Mouse (Mus musculus) fat pad, adult 2 months (tissue): ENCODE measurements around the gene Lce1g.
A peak's percentile ranks its signal among the peaks of the same experiment; 100 is the strongest.

Experiments used
- DNase-seq: peaks from one replicate; pipeline ENCODE4 v3.0.0-alpha.2; 2011; ENCODE audit warnings: low read depth, low spot score; ENCODE audit errors: extremely low read depth

Gene Lce1g

DNA sequence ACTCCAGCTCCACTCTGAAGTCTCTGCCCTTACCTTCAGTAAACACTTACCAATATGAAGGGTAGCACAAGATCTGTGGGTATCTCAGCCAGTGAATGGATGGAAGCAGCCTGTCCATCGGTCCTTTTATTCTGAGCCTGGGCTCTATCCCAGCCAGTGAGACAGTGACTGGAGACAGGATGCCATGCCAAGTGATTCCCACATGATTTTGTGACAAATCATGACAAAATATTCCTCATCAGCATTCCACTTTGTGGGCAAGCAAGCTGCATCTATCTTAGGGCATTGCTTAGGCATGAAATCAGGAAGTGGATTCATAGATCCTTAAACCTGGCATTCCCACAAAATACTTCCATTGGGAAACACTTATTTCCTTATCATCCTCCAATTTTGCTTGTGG, at the start of gene Lce1g:
Gene Lce1g, minus strand, starts transcription at position 101 of the 400 bp plus-strand sequence.
- no peak for DNase-seq

DNA sequence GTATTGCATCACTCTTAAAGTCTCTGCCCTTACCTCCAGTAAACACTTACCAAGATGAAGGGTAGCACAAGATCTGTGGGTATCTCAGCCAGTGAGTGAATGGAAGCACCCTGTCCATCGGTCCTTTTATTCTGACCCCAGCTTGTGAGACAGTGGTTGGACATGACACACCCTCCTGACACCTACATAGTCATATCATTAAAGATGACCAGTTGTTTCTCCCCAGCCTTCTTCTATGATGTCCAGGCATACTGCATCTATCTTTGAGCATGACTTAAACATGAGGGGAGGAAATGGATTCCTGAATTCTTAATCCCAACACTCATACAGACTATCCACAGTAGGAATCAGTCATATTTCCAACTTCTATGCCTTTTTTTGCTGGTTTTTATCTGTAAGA, 38.3 kb upstream of the Lce1g start, which contains the start of gene Lce1j:
Gene Lce1j, minus strand, starts transcription at position 101 of the 400 bp plus-strand sequence.
- no peak for DNase-seq

DNA sequence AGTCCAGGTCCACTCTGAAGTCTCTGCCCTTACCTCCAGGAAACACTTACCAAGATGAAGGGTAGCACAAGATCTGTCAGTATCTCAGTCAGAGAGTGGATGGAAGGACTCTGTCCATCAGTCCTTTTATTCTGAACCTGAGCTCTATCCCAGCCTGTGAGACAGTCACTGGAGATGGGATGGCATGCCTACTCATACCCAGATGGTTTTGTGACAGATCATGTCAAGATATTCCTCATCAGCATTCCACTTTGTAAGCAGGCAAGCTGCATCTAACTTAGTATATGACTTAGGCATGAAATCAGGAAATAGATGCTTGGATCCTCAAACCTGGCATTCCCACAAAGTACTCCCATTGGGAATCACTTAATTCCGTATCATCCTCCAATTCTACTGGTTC, 26.7 kb upstream of the Lce1g start, which contains the start of gene Lce1i:
Gene Lce1i, minus strand, starts transcription at position 101 of the 400 bp plus-strand sequence.
- DNase-seq, result no peak

DNA sequence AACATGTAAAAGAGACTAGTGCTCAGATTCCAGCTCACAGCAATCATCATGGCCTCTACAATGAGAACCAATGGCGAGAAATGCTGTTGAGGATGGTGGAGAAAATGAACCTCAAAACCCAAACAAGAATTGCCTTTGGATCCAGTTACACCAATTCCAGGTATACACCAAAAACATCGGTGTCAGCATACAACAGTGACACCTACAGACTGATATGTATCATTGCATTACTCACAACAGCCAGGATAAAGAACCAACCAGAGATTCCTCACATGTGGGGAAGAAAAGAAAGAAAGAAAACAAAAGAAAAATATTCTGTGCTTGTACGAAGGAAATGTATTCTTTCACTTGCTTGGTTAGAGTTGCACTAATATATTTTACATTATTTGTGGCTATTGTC, 19.4 kb upstream of the Lce1g start:
- no peak for DNase-seq

DNA sequence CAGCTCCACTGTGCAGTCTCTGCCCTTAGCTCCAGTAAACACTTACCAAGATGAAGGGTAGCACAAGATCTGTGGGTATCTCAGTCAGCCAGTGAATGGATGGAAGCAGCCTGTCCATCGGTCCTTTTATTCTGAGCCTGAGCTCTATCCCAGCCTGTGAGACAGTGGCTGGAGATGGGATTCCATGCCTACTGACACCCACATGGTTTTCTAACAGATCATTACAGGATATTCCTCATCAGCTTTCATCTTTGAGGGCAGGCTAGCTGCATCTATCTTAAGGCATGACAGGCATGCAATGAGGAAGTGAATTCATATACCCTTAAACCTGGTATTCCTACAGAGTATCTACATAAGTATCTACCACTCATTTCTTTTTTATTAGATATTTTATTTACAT, 12.8 kb upstream of the Lce1g start, which contains the start of gene Lce1h:
Gene Lce1h, minus strand, starts transcription at position 101 of the 400 bp plus-strand sequence.
- DNase-seq, result no peak

DNA sequence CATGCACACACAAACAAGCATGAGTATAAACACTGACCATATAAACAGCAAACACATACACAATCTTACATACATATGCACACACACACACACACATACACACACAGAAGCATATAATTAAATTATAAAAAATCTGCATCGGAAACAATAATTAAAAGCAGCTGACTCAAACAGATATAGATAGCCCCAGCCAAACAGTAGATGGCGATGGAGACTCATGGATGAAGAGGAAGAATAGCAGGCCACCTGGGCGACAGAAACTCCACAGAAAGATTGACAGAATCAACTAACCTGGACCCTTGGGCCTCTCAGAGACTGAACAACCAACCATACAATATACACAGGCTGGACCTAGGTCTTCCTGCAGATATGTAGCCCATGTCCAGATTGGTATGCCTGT, 1.1 kb upstream of the Lce1g start:
- DNase-seq, result no peak

DNA sequence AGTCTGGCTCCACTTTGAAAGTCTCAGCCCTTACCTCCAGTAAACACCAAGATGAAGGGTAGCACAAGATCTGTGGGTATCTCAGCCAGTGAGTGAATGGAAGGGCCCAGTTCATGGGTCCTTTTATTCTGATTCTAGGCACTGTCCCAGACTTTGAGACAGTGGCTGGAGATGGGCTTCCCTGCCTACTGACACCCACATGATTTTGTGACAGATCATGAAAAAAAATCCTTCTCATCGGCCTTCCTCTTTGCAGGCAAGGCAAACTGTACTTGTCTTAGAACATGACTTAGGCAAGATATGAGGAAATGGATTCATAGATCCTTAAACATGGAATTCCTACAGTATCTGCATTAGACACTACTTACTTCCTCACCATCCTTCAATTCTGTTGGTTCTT, 13.1 kb downstream of the Lce1g start, which contains the start of gene Gm38119:
Gene Gm38119, minus strand, starts transcription at position 101 of the 400 bp plus-strand sequence.
- no peak for DNase-seq

DNA sequence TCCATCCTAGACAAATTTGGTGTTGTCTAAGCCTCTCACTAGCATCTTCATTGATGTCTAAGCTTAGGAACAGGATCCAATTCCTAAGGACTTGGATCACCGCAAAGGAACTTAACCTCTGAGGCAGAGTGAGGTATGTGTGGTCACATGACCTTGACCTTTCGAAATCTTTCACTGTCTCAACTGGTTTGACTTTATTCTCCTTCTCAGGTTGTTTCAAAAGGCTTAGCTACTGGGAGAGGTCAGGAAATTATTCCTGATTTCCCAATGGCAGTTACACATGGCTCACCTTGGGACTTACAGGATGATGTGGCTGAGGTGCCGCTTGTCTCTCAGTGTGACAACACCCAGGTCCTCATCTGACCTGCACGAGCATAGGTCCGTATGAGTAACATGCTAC, 29.5 kb downstream of the Lce1g start:
- DNase-seq, result peak; percentile 50

DNA sequence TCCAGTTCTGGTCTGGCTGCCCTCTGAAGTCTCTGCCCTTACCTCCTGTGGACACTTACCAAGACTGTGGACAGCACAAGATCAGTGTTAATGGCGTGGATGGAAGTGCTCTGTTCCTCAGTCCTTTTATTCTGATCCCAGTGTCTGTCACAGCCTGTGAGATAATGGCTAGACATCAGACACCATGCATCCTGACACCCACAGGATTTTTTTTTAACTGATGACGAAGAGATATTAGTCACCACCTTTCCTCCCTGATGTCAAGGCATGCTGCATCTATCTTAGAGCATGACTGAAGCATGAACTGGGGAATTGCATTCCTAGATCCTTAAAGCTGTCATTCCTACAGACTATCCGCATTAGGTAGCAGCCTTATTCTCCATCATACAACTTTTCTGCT, 31.9 kb downstream of the Lce1g start, which contains the start of gene Lce1f:
Gene Lce1f, minus strand, starts transcription at position 101 of the 400 bp plus-strand sequence.
- DNase-seq, result no peak

DNA sequence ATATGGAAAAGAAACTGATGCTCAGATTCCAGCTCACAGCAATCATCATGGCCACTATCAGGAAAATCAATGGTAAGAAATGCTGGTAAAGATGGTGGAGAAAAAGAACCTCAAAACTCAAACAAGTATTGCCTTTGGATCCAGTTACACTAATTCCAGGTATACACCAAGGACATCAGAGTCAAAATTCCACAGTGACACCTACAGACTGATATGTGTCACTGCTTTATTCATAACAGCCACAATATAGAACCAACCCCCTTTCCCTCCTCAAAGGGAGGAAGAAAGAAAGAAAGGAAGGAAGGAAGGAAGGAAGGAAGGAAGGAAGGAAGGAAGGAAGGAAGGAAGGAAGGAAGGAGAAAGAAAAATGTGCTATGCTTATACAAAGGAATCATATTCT, 37.0 kb downstream of the Lce1g start:
- DNase-seq, result no peak

DNA sequence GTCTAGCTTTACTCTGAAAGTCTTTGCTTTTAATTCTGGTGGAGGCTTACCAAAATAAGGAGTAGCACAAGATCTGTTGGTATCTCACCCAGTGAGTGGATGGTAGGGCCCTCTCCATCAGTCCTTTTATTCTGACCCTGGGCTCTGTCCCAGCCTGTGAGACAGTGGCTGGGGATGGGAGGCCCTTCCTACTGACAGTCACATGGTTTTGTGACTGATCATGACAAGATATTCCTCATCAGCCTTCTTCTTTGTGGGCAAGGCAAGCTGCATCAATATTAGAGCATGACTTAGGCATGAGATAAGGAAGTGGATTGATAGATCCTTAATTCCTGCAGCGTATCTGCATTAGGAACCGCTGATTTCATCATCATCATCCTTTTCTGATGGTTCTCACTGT, 43.2 kb downstream of the Lce1g start, which contains the start of gene Lce1e:
Gene Lce1e, minus strand, starts transcription at position 101 of the 400 bp plus-strand sequence.
- DNase-seq, result no peak
